Mouse (Mus musculus): Measurements from ENCODE around the gene Stard3. TPM values are rescaled to one million over a fixed set of nuclear protein-coding genes. Genes with fewer than 3 reads are reported as not detected.

Gene Stard3
- polyA plus RNA-seq, 1 experiment from 2014 or later: 45.6 TPM

- no peak overlapping the region for H3K4me2 ChIP-seq (ENCODE audit: low read depth)
- peaks cover 27% of the 10 kb centered on the region for H3K27me3 ChIP-seq (ENCODE audit: control insufficient read depth, insufficient read depth, low read length)
- ATAC-seq (ENCODE audit: insufficient read depth, low FRiP score, low TSS enrichment) (no peak), DNase-seq (ENCODE audit: low spot score) (no peak)
- 65% methylated on average over 8 of the region's 8 CpGs for WGBS
- H3K9ac ChIP-seq (ENCODE audit: low read length): no peak overlapping the region
- no peaks in the 10 kb centered on the region for H3K9me3 ChIP-seq (ENCODE audit: control insufficient read depth, low read length)
- no peak overlapping the region for H3K27ac ChIP-seq (ENCODE audit: low read depth, low read length)
- H3K36me3 ChIP-seq (ENCODE audit: control insufficient read depth, insufficient read depth, low read length): peaks cover 3% of the 10 kb centered on the region; the same call in 1 of the 2 replicates
- H3K4me1 ChIP-seq (ENCODE audit: control insufficient read depth, insufficient read depth, low read length): no peaks in the 10 kb centered on the region
- H3K4me3 ChIP-seq (ENCODE audit: low read depth, low read length): no peak overlapping the region
Measured at GRCm38 (mm10) chr11:98384721-98385637, 26.8 kb downstream of the Stard3 start.

- Histone ChIP-seq H3K27ac (ENCODE audit: low read depth, low read length) (no peak within 1 kb of the TSS), H3K9me3 (ENCODE audit: control insufficient read depth, low read length) (no peaks in the 10 kb centered on the region), H3K4me2 (ENCODE audit: low read depth) (no peak within 1 kb of the TSS), H3K4me3 (ENCODE audit: low read depth, low read length) (no peak within 1 kb of the TSS), H3K9ac (ENCODE audit: low read length) (no peak within 1 kb of the TSS), H3K4me1 (ENCODE audit: control insufficient read depth, insufficient read depth, low read length) (no peaks in the 10 kb centered on the region), H3K36me3 (ENCODE audit: control insufficient read depth, insufficient read depth, low read length) (no peaks in the 10 kb centered on the region), H3K27me3 (ENCODE audit: control insufficient read depth, insufficient read depth, low read length) (peaks cover 27% of the 10 kb centered on the region)
- no peak for DNase-seq (ENCODE audit: low spot score)
- no peak for ATAC-seq (ENCODE audit: insufficient read depth, low FRiP score, low TSS enrichment)
- 51% methylated on average over 23 of the region's 25 CpGs for WGBS
Measured at GRCm38 (mm10) chr11:98385638-98386585, 27.7 kb downstream of the Stard3 start, which contains the start of gene Pnmt. Gene Pnmt, plus strand, starts transcription at chr11:98386450.

- H3K4me2 ChIP-seq (ENCODE audit: low read depth): no peak overlapping the region
- DNase-seq (ENCODE audit: low spot score) (no peak), ATAC-seq (ENCODE audit: insufficient read depth, low FRiP score, low TSS enrichment) (no peak)
- H3K4me3 ChIP-seq (ENCODE audit: low read depth, low read length): no peak overlapping the region
- peaks cover 27% of the 10 kb centered on the region for H3K27me3 ChIP-seq (ENCODE audit: control insufficient read depth, insufficient read depth, low read length)
- H3K4me1 ChIP-seq (ENCODE audit: control insufficient read depth, insufficient read depth, low read length): no peaks in the 10 kb centered on the region
- H3K36me3 ChIP-seq (ENCODE audit: control insufficient read depth, insufficient read depth, low read length): no peaks in the 10 kb centered on the region
- WGBS: 14% methylated on average over 24 of the region's 24 CpGs
- no peak overlapping the region for H3K9ac ChIP-seq (ENCODE audit: low read length)
- no peak overlapping the region for H3K27ac ChIP-seq (ENCODE audit: low read depth, low read length)
- no peaks in the 10 kb centered on the region for H3K9me3 ChIP-seq (ENCODE audit: control insufficient read depth, low read length)
Measured at GRCm38 (mm10) chr11:98386596-98386995, 28.4 kb downstream of the Stard3 start.

- Histone ChIP-seq H3K9me3 (ENCODE audit: control insufficient read depth, low read length) (no peaks in the 10 kb centered on the region), H3K9ac (ENCODE audit: low read length) (no peak overlapping the region), H3K4me1 (ENCODE audit: control insufficient read depth, insufficient read depth, low read length) (no peaks in the 10 kb centered on the region), H3K4me3 (ENCODE audit: low read depth, low read length) (no peak overlapping the region), H3K4me2 (ENCODE audit: low read depth) (no peak overlapping the region), H3K27ac (ENCODE audit: low read depth, low read length) (no peak overlapping the region), H3K27me3 (ENCODE audit: control insufficient read depth, insufficient read depth, low read length) (peaks cover 27% of the 10 kb centered on the region), H3K36me3 (ENCODE audit: control insufficient read depth, insufficient read depth, low read length) (no peaks in the 10 kb centered on the region)
- ATAC-seq (ENCODE audit: insufficient read depth, low FRiP score, low TSS enrichment) (no peak), DNase-seq (ENCODE audit: low spot score) (no peak)
- 54% methylated on average over 14 of the region's 14 CpGs for WGBS
Measured at GRCm38 (mm10) chr11:98387056-98387577, 28.9 kb downstream of the Stard3 start.

- Histone ChIP-seq H3K4me1 (ENCODE audit: control insufficient read depth, insufficient read depth, low read length) (no peaks in the 10 kb centered on the region), H3K27me3 (ENCODE audit: control insufficient read depth, insufficient read depth, low read length) (peaks cover 33% of the 10 kb centered on the region)
- 64% methylated on average over 10 of the region's 10 CpGs for WGBS
Measured at GRCm38 (mm10) chr11:98388282-98388681, 30.1 kb downstream of the Stard3 start.

GRCm38 (mm10) chr11:98389221-98389780 lies 31.1 kb downstream of the Stard3 start:
- Histone ChIP-seq H3K36me3 (ENCODE audit: control insufficient read depth, insufficient read depth, low read length) (no peaks in the 10 kb centered on the region), H3K9me3 (ENCODE audit: control insufficient read depth, low read length) (no peaks in the 10 kb centered on the region), H3K4me1 (ENCODE audit: control insufficient read depth, insufficient read depth, low read length) (no peaks in the 10 kb centered on the region), H3K27ac (ENCODE audit: low read depth, low read length) (no peak overlapping the region), H3K9ac (ENCODE audit: low read length) (no peak overlapping the region), H3K4me3 (ENCODE audit: low read depth, low read length) (no peak overlapping the region), H3K27me3 (ENCODE audit: control insufficient read depth, insufficient read depth, low read length) (peaks cover 31% of the 10 kb centered on the region), H3K4me2 (ENCODE audit: low read depth) (no peak overlapping the region)
- DNase-seq (ENCODE audit: low spot score) (peak; percentile 60), ATAC-seq (ENCODE audit: insufficient read depth, low FRiP score, low TSS enrichment) (no peak)
- 19% methylated on average over 9 of the region's 9 CpGs for WGBS

More at GRCm38 (mm10) chr11:98388282-98388681, 30.1 kb downstream of the Stard3 start:
- H3K9ac ChIP-seq (ENCODE audit: low read length): no peak overlapping the region
- H3K9me3 ChIP-seq (ENCODE audit: control insufficient read depth, low read length): no peaks in the 10 kb centered on the region
- H3K4me2 ChIP-seq (ENCODE audit: low read depth): no peak overlapping the region
- DNase-seq (ENCODE audit: low spot score) (no peak), ATAC-seq (ENCODE audit: insufficient read depth, low FRiP score, low TSS enrichment) (no peak)
- no peaks in the 10 kb centered on the region for H3K36me3 ChIP-seq (ENCODE audit: control insufficient read depth, insufficient read depth, low read length)
- no peak overlapping the region for H3K27ac ChIP-seq (ENCODE audit: low read depth, low read length)
- no peak overlapping the region for H3K4me3 ChIP-seq (ENCODE audit: low read depth, low read length)

GRCm38 (mm10) chr11:98390141-98390540 lies 32.0 kb downstream of the Stard3 start:
- H3K4me3 ChIP-seq (ENCODE audit: low read depth, low read length): no peak overlapping the region
- no peak overlapping the region for H3K27ac ChIP-seq (ENCODE audit: low read depth, low read length)
- ATAC-seq (ENCODE audit: insufficient read depth, low FRiP score, low TSS enrichment) (no peak), DNase-seq (ENCODE audit: low spot score) (no peak)
- no peaks in the 10 kb centered on the region for H3K36me3 ChIP-seq (ENCODE audit: control insufficient read depth, insufficient read depth, low read length)
- H3K4me1 ChIP-seq (ENCODE audit: control insufficient read depth, insufficient read depth, low read length): no peaks in the 10 kb centered on the region
- H3K27me3 ChIP-seq (ENCODE audit: control insufficient read depth, insufficient read depth, low read length): peaks cover 31% of the 10 kb centered on the region
- 64% methylated on average over 8 of the region's 12 CpGs for WGBS
- no peak overlapping the region for H3K4me2 ChIP-seq (ENCODE audit: low read depth)
- H3K9me3 ChIP-seq (ENCODE audit: control insufficient read depth, low read length): no peaks in the 10 kb centered on the region
- no peak overlapping the region for H3K9ac ChIP-seq (ENCODE audit: low read length)

- H3K36me3 ChIP-seq (ENCODE audit: control insufficient read depth, insufficient read depth, low read length): no peaks in the 10 kb centered on the region
- H3K27ac ChIP-seq (ENCODE audit: low read depth, low read length): no peak overlapping the region
- peaks cover 17% of the 10 kb centered on the region for H3K27me3 ChIP-seq (ENCODE audit: control insufficient read depth, insufficient read depth, low read length)
- no peak overlapping the region for H3K4me3 ChIP-seq (ENCODE audit: low read depth, low read length)
- WGBS: 13% methylated on average over 8 of the region's 8 CpGs
- DNase-seq (ENCODE audit: low spot score) (no peak), ATAC-seq (ENCODE audit: insufficient read depth, low FRiP score, low TSS enrichment) (no peak)
- H3K9me3 ChIP-seq (ENCODE audit: control insufficient read depth, low read length): no peaks in the 10 kb centered on the region
- no peak overlapping the region for H3K4me2 ChIP-seq (ENCODE audit: low read depth)
- H3K4me1 ChIP-seq (ENCODE audit: control insufficient read depth, insufficient read depth, low read length): no peaks in the 10 kb centered on the region
- no peak overlapping the region for H3K9ac ChIP-seq (ENCODE audit: low read length)
Measured at GRCm38 (mm10) chr11:98392034-98392433, 33.9 kb downstream of the Stard3 start.

All from neural tube, embryonic 11.5 days (tissue).